Mouse (Mus musculus): ENCODE measurements around the gene Hoxd11.

DNA sequence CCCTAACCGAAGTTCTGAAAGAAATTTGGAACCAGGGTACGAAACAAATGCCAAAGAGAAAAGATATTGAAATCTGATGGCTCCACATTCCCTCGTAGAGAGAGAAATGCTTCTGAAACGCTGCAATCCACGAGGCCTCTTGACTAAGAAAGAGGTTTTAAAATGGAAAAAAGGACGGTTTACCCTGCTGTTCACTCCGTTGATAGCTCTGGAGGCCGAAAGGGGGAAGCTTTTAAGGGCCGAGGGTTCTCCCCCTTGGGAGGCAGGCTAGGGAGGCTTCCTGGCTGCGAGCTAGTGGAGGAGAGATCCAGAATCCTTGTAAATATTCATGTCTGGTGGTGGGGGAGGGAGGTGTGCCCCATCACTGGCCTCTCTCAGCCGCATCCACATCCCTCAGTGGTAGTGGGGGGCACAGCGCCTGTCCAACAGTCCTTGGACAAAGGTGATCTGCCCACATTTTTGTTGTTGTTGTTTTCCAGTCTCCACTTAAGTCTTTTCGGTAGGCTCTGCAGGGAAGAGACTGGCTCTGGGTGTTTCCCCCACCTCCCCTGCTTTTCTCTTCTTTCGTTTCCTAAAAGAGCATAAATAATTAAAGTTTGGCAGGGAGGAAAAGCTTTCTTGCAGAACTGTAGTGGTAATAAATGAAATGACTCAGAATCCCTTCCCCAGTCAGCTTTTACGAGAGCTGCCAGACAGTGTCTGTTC is at the start of gene Hoxd11:
- no peak for TF ChIP-seq POLR2A (IDR thresholded peaks at IDR 0.05; ENCODE audit: low read depth, low read length)
- TF ChIP-seq CTCF (IDR thresholded peaks at IDR 0.05; ENCODE audit: borderline replicate concordance, insufficient read depth, low read length): no peak
